Mouse (Mus musculus) lung, adult 2 months (tissue): ENCODE measurements around the gene Pllp.

Source experiments
- CTCF ChIP-seq: fragments of 200-500 bp; IDR thresholded peaks from 2 replicates; pipeline ENCODE4 v1.5.1; 2011; ENCODE audit warnings: mild to moderate bottlenecking, low read length, control low read depth; ENCODE audit not compliant: insufficient read depth
- POLR2A ChIP-seq: fragments of 200-500 bp; IDR thresholded peaks from 2 replicates; pipeline ENCODE4 v1.6.1; 2011; ENCODE audit warnings: low read depth, mild to moderate bottlenecking, control low read depth, low read length, borderline replicate concordance; ENCODE audit errors: extremely low read depth

DNA sequence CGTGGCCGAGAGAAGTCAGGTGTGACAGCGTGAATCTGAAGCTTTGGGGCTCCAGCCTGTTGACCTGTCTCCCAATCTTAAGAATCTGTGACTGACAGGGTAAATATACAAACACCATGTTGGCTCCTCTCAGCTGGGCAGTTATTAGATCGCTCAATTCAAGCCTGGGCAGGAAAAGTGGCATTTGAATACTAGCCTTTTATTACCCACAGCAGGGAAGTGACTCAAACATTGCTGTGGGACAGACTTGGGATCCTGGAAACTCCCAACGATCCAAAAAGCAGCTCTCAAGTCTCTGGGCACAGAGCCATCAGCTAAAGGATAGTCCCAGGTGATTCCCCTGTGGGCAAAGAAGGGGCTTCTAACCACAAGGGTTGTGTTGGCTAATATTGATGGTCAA is 18.5 kb upstream of the Pllp start:
- TF ChIP-seq POLR2A: no peak
- no peak for TF ChIP-seq CTCF
